Mouse (Mus musculus) heart, adult 2 months (tissue): ENCODE measurements at regions not wholly inside any gene's neighbourhood (a gene's known extent, or its start where the extent isn't known, plus 50 kb on each side); places are given as distances from the start of the nearest gene placed in this dataset.

Experiments used
- CTCF ChIP-seq: fragments of 200-600 bp; IDR thresholded peaks from 2 replicates; pipeline ENCODE4 v1.8.1; 2022; ENCODE audit warnings: antibody characterized with exemption, mild to moderate bottlenecking, moderate library complexity
- POLR2A ChIP-seq: fragments of 200-500 bp; IDR thresholded peaks from 2 replicates; pipeline ENCODE4 v1.6.1; 2011; ENCODE audit warnings: mild to moderate bottlenecking, low read depth, low read length, control low read depth; ENCODE audit not compliant: insufficient read depth

DNA sequence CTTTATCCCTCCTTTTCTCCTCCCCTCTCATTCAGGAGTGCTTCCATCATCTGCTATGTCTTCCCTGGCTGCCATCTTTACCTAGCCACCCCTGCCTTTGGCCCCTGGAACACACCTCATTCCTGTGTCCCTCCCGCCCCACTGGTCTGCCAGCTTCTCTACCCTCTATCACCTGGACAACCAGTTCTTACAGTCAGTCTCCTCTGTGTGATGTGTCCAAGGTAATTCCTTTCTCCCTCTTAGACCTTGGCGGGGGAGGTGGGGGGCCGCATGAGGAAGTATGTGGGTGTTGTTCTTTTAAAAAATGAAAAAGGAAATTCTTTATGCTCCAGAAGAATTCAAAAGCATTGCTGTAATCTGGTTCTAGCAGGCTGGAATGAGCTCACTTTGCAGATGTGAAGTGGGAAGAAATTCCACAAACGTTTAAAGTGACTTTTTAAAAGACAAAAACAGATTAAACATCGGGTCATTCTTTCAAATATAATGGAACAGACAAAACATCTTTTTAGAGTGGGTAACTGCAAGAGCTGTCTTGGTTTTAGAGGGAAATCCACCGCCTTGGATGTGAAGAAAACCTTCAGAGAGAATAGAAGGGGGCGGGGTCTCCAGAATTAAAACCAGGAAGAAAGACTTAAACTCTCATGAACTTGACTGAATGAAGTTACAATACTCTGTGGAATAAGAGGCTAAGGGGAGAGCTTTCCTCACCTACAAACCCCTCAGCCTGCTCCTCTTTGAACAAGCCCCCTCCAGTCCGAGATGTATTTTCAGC is 127.3 kb upstream of the Mvb12b start:
- no peak for TF ChIP-seq CTCF
- no peak for TF ChIP-seq POLR2A
